Mouse (Mus musculus) intestine, postnatal 0 days (tissue): ENCODE data around the gene Mdn1. TPM values are rescaled to one million over a fixed set of nuclear protein-coding genes. Genes with fewer than 3 reads are reported as not detected.
A peak's percentile ranks its signal among the peaks of the same experiment; 100 is the strongest.

ENCODE experiments used
- ATAC-seq: fragments of 200-750 bp; cut with Nextera tagmentation; 2 replicates; pipeline ENCODE4 v1.8.0; 2017; ENCODE audit warnings: mild to moderate bottlenecking, moderate TSS enrichment, moderate library complexity
- H3K27ac ChIP-seq: fragments of 300-500 bp; sonication (generic); 2 replicates; pipeline ENCODE4 v1.5.1; 2014; ENCODE audit warnings: mild to moderate bottlenecking, low read depth, low read length, moderate library complexity
- H3K27me3 ChIP-seq: fragments of 300-500 bp; sonication (generic); replicated peaks from 2 replicates; pipeline ENCODE4 v1.6.1; 2014; ENCODE audit warnings: low read length, mixed read lengths; ENCODE audit not compliant: control insufficient read depth, insufficient read depth
- H3K36me3 ChIP-seq: fragments of 300-500 bp; sonication (generic); 2 replicates; pipeline ENCODE4 v1.6.1; 2014; ENCODE audit warnings: mild to moderate bottlenecking, moderate library complexity; ENCODE audit not compliant: control insufficient read depth, insufficient read depth
- H3K4me1 ChIP-seq: fragments of 300-500 bp; sonication (generic); replicated peaks from 2 replicates; pipeline ENCODE4 v1.6.1; 2014; ENCODE audit warnings: antibody characterized with exemption, low read length, mixed read lengths; ENCODE audit not compliant: control insufficient read depth, insufficient read depth
- H3K4me2 ChIP-seq: fragments of 300-500 bp; sonication (generic); replicated peaks from 2 replicates; pipeline ENCODE4 v1.6.1; 2014; ENCODE audit warnings: low read depth, mild to moderate bottlenecking, moderate library complexity
- H3K4me3 ChIP-seq: fragments of 300-500 bp; sonication (generic); 2 replicates; pipeline ENCODE4 v1.5.1; 2014; ENCODE audit warnings: low read depth, low read length
- H3K9ac ChIP-seq: fragments of 300-500 bp; sonication (generic); 2 replicates; pipeline ENCODE4 v1.6.1; 2014; ENCODE audit warnings: mild to moderate bottlenecking, low read depth, low read length
- H3K9me3 ChIP-seq: fragments of 300-500 bp; sonication (generic); 2 replicates; pipeline ENCODE4 v1.6.1; 2016; ENCODE audit warnings: mixed run types; ENCODE audit not compliant: control insufficient read depth
- CTCF ChIP-seq: sonication (generic); IDR thresholded peaks from 2 replicates; pipeline ENCODE4 v1.5.1; 2016; ENCODE audit warnings: low read depth, mild to moderate bottlenecking, control low read depth, antibody characterized with exemption, moderate library complexity
- WGBS: fragments of 180-500 bp; shearing (Covaris S2); extraction: QIAGEN DNeasy Blood & Tissue Kit; methylation state at CpG from one replicate; pipeline ENCODE4 v1.1.7; 2014; 5-methylcytosine and 5-hydroxymethylcytosine counted together
- polyA plus RNA-seq: library from polyadenylated mRNA; unstranded; fragments of >200 nt; fragmentation: Nextera tagmentation; extraction: Ambion mirVana; gene quantifications from 2 replicates; pipeline ENCODE4 v1.2.1, GENCODE M21; 2015

Gene Mdn1
- polyA plus RNA-seq, 1 experiment from 2014 or later, result 3.9 TPM

- no peaks in the 10 kb centered on the region for H3K36me3 ChIP-seq
- H3K9me3 ChIP-seq, result no peaks in the 10 kb centered on the region
- no peaks in the 10 kb centered on the region for H3K27me3 ChIP-seq
- H3K4me3 ChIP-seq, result peak within 1 kb of the TSS; percentile 91
- ATAC-seq, result peak; percentile 92
- no peak for TF ChIP-seq CTCF
- peak within 1 kb of the TSS; percentile 85 for H3K9ac ChIP-seq
- under 1% methylated on average over 53 of the region's 53 CpGs for WGBS
- H3K27ac ChIP-seq, result peak within 1 kb of the TSS; percentile 97
- H3K4me2 ChIP-seq, result peak within 1 kb of the TSS; percentile 68
- H3K4me1 ChIP-seq, result no peaks in the 10 kb centered on the region
Measured at GRCm38 (mm10) chr4:32799966-32800576, 143.2 kb downstream of the Mdn1 start, which contains the start of gene Lyrm2. TSS of gene Lyrm2 (plus strand) at chr4:32800253.

GRCm38 (mm10) chr4:32800577-32801170, 143.8 kb downstream of the Mdn1 start:
- Histone ChIP-seq H3K4me3 (peak overlapping the region; percentile 91), H3K36me3 (no peaks in the 10 kb centered on the region), H3K27ac (peak overlapping the region; percentile 97), H3K9ac (peak overlapping the region; percentile 85), H3K9me3 (no peaks in the 10 kb centered on the region), H3K27me3 (no peaks in the 10 kb centered on the region), H3K4me2 (peak overlapping the region; percentile 68), H3K4me1 (no peaks in the 10 kb centered on the region)
- no peak for TF ChIP-seq CTCF
- ATAC-seq, result 0 out of 2 replicates have a peak, but pooled peaks have one; percentile 8
- 4% methylated on average over 9 of the region's 9 CpGs for WGBS

- no peak for ATAC-seq
- 80% methylated on average over 5 of the region's 5 CpGs for WGBS
Measured at GRCm38 (mm10) chr4:32817478-32817877, 160.6 kb downstream of the Mdn1 start.

GRCm38 (mm10) chr4:32820676-32821075, 163.8 kb downstream of the Mdn1 start:
- no peak for ATAC-seq
- no peaks in the 10 kb centered on the region for H3K27me3 ChIP-seq
- WGBS, result 98% methylated on average over 3 of the region's 3 CpGs
- TF ChIP-seq CTCF, result no peak
- no peak overlapping the region for H3K4me2 ChIP-seq
- H3K36me3 ChIP-seq, result no peaks in the 10 kb centered on the region
- no peak overlapping the region for H3K9ac ChIP-seq
- no peaks in the 10 kb centered on the region for H3K4me1 ChIP-seq
- no peaks in the 10 kb centered on the region for H3K9me3 ChIP-seq
- no peak overlapping the region for H3K27ac ChIP-seq
- H3K4me3 ChIP-seq, result no peak overlapping the region

More at GRCm38 (mm10) chr4:32817478-32817877, 160.6 kb downstream of the Mdn1 start:
- Histone ChIP-seq H3K9ac (no peak overlapping the region), H3K27me3 (no peaks in the 10 kb centered on the region), H3K9me3 (no peaks in the 10 kb centered on the region), H3K36me3 (no peaks in the 10 kb centered on the region), H3K4me1 (no peaks in the 10 kb centered on the region), H3K4me2 (no peak overlapping the region), H3K4me3 (no peak overlapping the region), H3K27ac (no peak overlapping the region)
- TF ChIP-seq CTCF, result no peak

- Histone ChIP-seq H3K9me3 (no peaks in the 10 kb centered on the region), H3K4me1 (no peaks in the 10 kb centered on the region), H3K4me2 (no peak overlapping the region), H3K4me3 (no peak overlapping the region), H3K27ac (no peak overlapping the region), H3K9ac (no peak overlapping the region), H3K27me3 (no peaks in the 10 kb centered on the region), H3K36me3 (no peaks in the 10 kb centered on the region)
- WGBS, result 64% methylated on average over 8 of the region's 8 CpGs
- ATAC-seq, result no peak
- TF ChIP-seq CTCF, result no peak
Measured at GRCm38 (mm10) chr4:32824254-32824653, 167.3 kb downstream of the Mdn1 start.

Other genes starting within 250 kb of the Mdn1 start
- not detected in 2 replicates for gene Gja10, start 54.4 kb upstream of the Mdn1 start, polyA plus RNA-seq
- 18.4 and 19.2 TPM in 2 replicates for gene Casp8ap2, start 41.7 kb upstream of the Mdn1 start, polyA plus RNA-seq
- gene Lyrm2, start 143.1 kb downstream of the Mdn1 start, polyA plus RNA-seq, result 92.4 and 97.8 TPM in 2 replicates